Mouse (Mus musculus) liver, embryonic 14.5 days (tissue): ENCODE data around the gene Rbms3. TPM values are rescaled to one million over a fixed set of nuclear protein-coding genes. Genes with fewer than 3 reads are reported as not detected.

Source experiments
- ATAC-seq: fragments of 200-750 bp; cut with Nextera tagmentation; 2 replicates; pipeline ENCODE4 v1.8.0; 2017; ENCODE audit warnings: moderate number of reproducible peaks, mild to moderate bottlenecking, moderate library complexity; ENCODE audit not compliant: insufficient read depth
- DNase-seq, 3 experiments: peaks; one replicate each; pipeline ENCODE4 v3.0.0-alpha.2; 2012 to 2013; ENCODE audit warnings: low read depth in 3 of 3, low spot score in 3 of 3
- H3K27ac ChIP-seq: fragments of 300-500 bp; sonication (generic); 2 replicates; pipeline ENCODE4 v1.5.1; 2014; ENCODE audit warnings: moderate library complexity, mild to moderate bottlenecking, control low read depth, inconsistent platforms
- H3K27me3 ChIP-seq: fragments of 300-500 bp; sonication (generic); 2 replicates; pipeline ENCODE4 v1.6.1; 2014; ENCODE audit warnings: mild to moderate bottlenecking, low read length, moderate library complexity; ENCODE audit not compliant: control insufficient read depth, insufficient read depth
- H3K36me3 ChIP-seq: fragments of 300-500 bp; sonication (generic); replicated peaks from 2 replicates; pipeline ENCODE4 v1.6.1; 2014; ENCODE audit warnings: low read depth; ENCODE audit not compliant: control insufficient read depth, insufficient read depth
- H3K4me1 ChIP-seq, 2 experiments: fragments of 200-500 bp in 1 of 2; fragments of 300-500 bp in 1 of 2; sonication (generic) in 1 of 2; replicated peaks; 2 replicates each; pipeline ENCODE4 v1.6.1; 2012 to 2014; ENCODE audit warnings: antibody characterized with exemption in 1 of 2, inconsistent platforms in 1 of 2, low read length in 1 of 2; ENCODE audit not compliant: control insufficient read depth in 2 of 2, insufficient read depth in 2 of 2
- H3K4me2 ChIP-seq: fragments of 300-500 bp; sonication (generic); 2 replicates; pipeline ENCODE4 v1.6.1; 2014; ENCODE audit warnings: low read depth, mild to moderate bottlenecking, control low read depth, moderate library complexity
- H3K4me3 ChIP-seq, 2 experiments: fragments of 200-500 bp in 1 of 2; fragments of 300-500 bp in 1 of 2; sonication (generic) in 1 of 2; 2 replicates each; pipeline ENCODE4 v1.5.1; 2012 to 2014; ENCODE audit warnings: low read depth in 2 of 2, low read length in 2 of 2, mild to moderate bottlenecking in 2 of 2, control low read depth in 1 of 2, inconsistent platforms in 1 of 2, moderate library complexity in 1 of 2; ENCODE audit not compliant: insufficient read depth in 1 of 2
- H3K9ac ChIP-seq: fragments of 300-500 bp; sonication (generic); replicated peaks from 2 replicates; pipeline ENCODE4 v1.6.1; 2014; ENCODE audit warnings: mild to moderate bottlenecking, control low read depth, moderate library complexity
- H3K9me3 ChIP-seq: fragments of 300-500 bp; sonication (generic); 2 replicates; pipeline ENCODE4 v1.6.1; 2016; ENCODE audit warnings: low read length, mixed read lengths; ENCODE audit not compliant: control insufficient read depth
- CTCF ChIP-seq: IDR thresholded peaks from 2 replicates; pipeline ENCODE4 v1.5.1; 2016; ENCODE audit warnings: antibody characterized with exemption, low read depth, control low read depth
- EP300 ChIP-seq: IDR thresholded peaks from 2 replicates; pipeline ENCODE4 v1.6.1; 2016; ENCODE audit warnings: antibody characterized with exemption, low read depth
- WGBS: fragments of 180-500 bp; shearing (Covaris S2); extraction: QIAGEN DNeasy Blood & Tissue Kit; methylation state at CpG from one replicate; pipeline ENCODE4 v1.1.7; 2014; ENCODE audit not compliant: insufficient replicate concordance; 5-methylcytosine and 5-hydroxymethylcytosine counted together
- polyA plus RNA-seq, 2 experiments: library from polyadenylated mRNA; depleted of rRNA in 1 of 2; stranded (reverse) in 1 of 2; unstranded in 1 of 2; fragments of >200 nt; fragmentation: Nextera tagmentation in 1 of 2; extraction: Ambion mirVana in 1 of 2; gene quantifications; 2 replicates each; pipeline versions ENCODE4 v1.2.1 to v1.2.3; 2012 to 2014

Gene Rbms3
- polyA plus RNA-seq, 2 experiments = 0.88 to 2.4 TPM

- H3K4me2 ChIP-seq = no peak overlapping the region
- ATAC-seq (no peak), DNase-seq (no peak)
- H3K27ac ChIP-seq = no peak overlapping the region
- H3K9ac ChIP-seq = no peak overlapping the region
- TF ChIP-seq CTCF = no peak
- no peak for TF ChIP-seq EP300
- no peaks in the 10 kb centered on the region for H3K36me3 ChIP-seq
- WGBS = 70% methylated on average over 5 of the region's 5 CpGs
- no peaks in the 10 kb centered on the region for H3K27me3 ChIP-seq
- 0 out of 4 replicates have a peak, but pooled peaks cover 0 to 2% of the 10 kb centered on the region in 2 experiments for H3K4me1 ChIP-seq
- H3K9me3 ChIP-seq = no peaks in the 10 kb centered on the region
- no peak overlapping the region for H3K4me3 ChIP-seq
Measured at GRCm38 (mm10) chr9:117380876-117381275, 248.8 kb downstream of the Rbms3 start.

- Histone ChIP-seq H3K4me2 (no peak overlapping the region), H3K27me3 (no peaks in the 10 kb centered on the region), H3K36me3 (no peaks in the 10 kb centered on the region), H3K27ac (no peak overlapping the region), H3K4me1 (0 out of 4 replicates have a peak, but pooled peaks cover 0 to 2% of the 10 kb centered on the region in 2 experiments), H3K4me3 (no peak overlapping the region), H3K9me3 (no peaks in the 10 kb centered on the region), H3K9ac (no peak overlapping the region)
- ATAC-seq (no peak), DNase-seq (no peak)
- WGBS = 61% methylated on average over 5 of the region's 5 CpGs
- TF ChIP-seq EP300 = no peak
Measured at GRCm38 (mm10) chr9:117380076-117380475, 249.6 kb downstream of the Rbms3 start.

- Histone ChIP-seq H3K36me3 (no peaks in the 10 kb centered on the region), H3K9ac (no peak overlapping the region), H3K4me1 (0 out of 4 replicates have a peak, but pooled peaks cover 0 to 2% of the 10 kb centered on the region in 2 experiments), H3K27ac (no peak overlapping the region), H3K4me2 (no peak overlapping the region), H3K9me3 (no peaks in the 10 kb centered on the region), H3K27me3 (no peaks in the 10 kb centered on the region), H3K4me3 (no peak overlapping the region)
- 69% methylated on average over 16 of the region's 16 CpGs for WGBS
- no peak for ATAC-seq
- TF ChIP-seq CTCF (no peak), EP300 (no peak)
- DNase-seq = no peak
Measured at GRCm38 (mm10) chr9:117379448-117379983, 250.2 kb downstream of the Rbms3 start.

- 56% methylated on average over 9 of the region's 9 CpGs for WGBS
- no peak for TF ChIP-seq CTCF
- TF ChIP-seq EP300 = no peak
- ATAC-seq (no peak), DNase-seq (no peak)
- Histone ChIP-seq H3K4me3 (no peak overlapping the region), H3K27me3 (no peaks in the 10 kb centered on the region), H3K4me2 (no peak overlapping the region), H3K9ac (no peak overlapping the region), H3K4me1 (no peaks in the 10 kb centered on the region), H3K27ac (no peak overlapping the region), H3K9me3 (no peaks in the 10 kb centered on the region), H3K36me3 (no peaks in the 10 kb centered on the region)
Measured at GRCm38 (mm10) chr9:117378131-117378890, 251.4 kb downstream of the Rbms3 start.

- 63% methylated on average over 3 of the region's 3 CpGs for WGBS
- no peaks in the 10 kb centered on the region for H3K9me3 ChIP-seq
- H3K27ac ChIP-seq = no peak overlapping the region
- TF ChIP-seq EP300 (no peak), CTCF (no peak)
- H3K9ac ChIP-seq = no peak overlapping the region
- H3K27me3 ChIP-seq = no peaks in the 10 kb centered on the region
- H3K4me2 ChIP-seq = no peak overlapping the region
- H3K4me3 ChIP-seq = no peak overlapping the region
- 0 out of 4 replicates have a peak, but pooled peaks cover 0 to 2% of the 10 kb centered on the region in 2 experiments for H3K4me1 ChIP-seq
- H3K36me3 ChIP-seq = no peaks in the 10 kb centered on the region
- ATAC-seq (no peak), DNase-seq (no peak)
Measured at GRCm38 (mm10) chr9:117375776-117376175, 253.9 kb downstream of the Rbms3 start.
